Mouse (Mus musculus) MEL (cell line): ENCODE measurements around the gene Acin1.

Experiments used
- CHD1 ChIP-seq: IDR thresholded peaks from 2 replicates; pipeline ENCODE4 v1.6.1; 2012; ENCODE audit warnings: low read depth, mild to moderate bottlenecking, inconsistent platforms, low read length, improper control_type of control experiment
- CTCF ChIP-seq, 3 experiments: IDR thresholded peaks in 2 of 3; conservative IDR thresholded peaks in 1 of 3; 2 replicates each; pipeline ENCODE4 v1.5.1; 2011 to 2012; ENCODE audit warnings: low read length in 3 of 3, low read depth in 2 of 3, mild to moderate bottlenecking in 2 of 3, improper control_type of control experiment in 1 of 3, inconsistent platforms in 1 of 3, mixed read lengths in 1 of 3, moderate library complexity in 1 of 3; ENCODE audit not compliant: control insufficient read depth in 1 of 3, insufficient read depth in 1 of 3, poor library complexity in 1 of 3, severe bottlenecking in 1 of 3
- EP300 ChIP-seq, 2 experiments: IDR thresholded peaks; 2 replicates each; pipeline ENCODE4 v1.6.1; 2011; ENCODE audit warnings: improper control_type of control experiment in 2 of 2, low read length in 2 of 2, low read depth in 1 of 2, mild to moderate bottlenecking in 1 of 2
- GATA1 ChIP-seq: IDR thresholded peaks from 2 replicates; pipeline ENCODE4 v1.6.1; 2011; ENCODE audit warnings: low read depth, low read length, improper control_type of control experiment
- JUND ChIP-seq: IDR thresholded peaks from 2 replicates; pipeline ENCODE4 v1.6.1; 2011; ENCODE audit warnings: low read depth, mild to moderate bottlenecking, improper control_type of control experiment, low read length
- MEF2A ChIP-seq: IDR thresholded peaks from 2 replicates; pipeline ENCODE4 v1.6.1; 2014; ENCODE audit warnings: low read depth, mild to moderate bottlenecking, inconsistent platforms, low read length, improper control_type of control experiment; ENCODE audit not compliant: poor library complexity, insufficient replicate concordance, severe bottlenecking; ENCODE audit errors: extremely low read depth
- MYC ChIP-seq: IDR thresholded peaks from 2 replicates; pipeline ENCODE4 v1.6.1; 2011; ENCODE audit warnings: low read depth, mild to moderate bottlenecking, low read length, improper control_type of control experiment, moderate library complexity
- POLR2A ChIP-seq, 2 experiments: IDR thresholded peaks; 2 replicates each; pipeline ENCODE4 v1.6.1; 2011 to 2012; ENCODE audit warnings: low read length in 2 of 2, mild to moderate bottlenecking in 2 of 2, control low read depth in 1 of 2, improper control_type of control experiment in 1 of 2, low read depth in 1 of 2, moderate library complexity in 1 of 2; ENCODE audit not compliant: control insufficient read depth in 1 of 2, insufficient read depth in 1 of 2, poor library complexity in 1 of 2
- TCF12 ChIP-seq: IDR thresholded peaks from 2 replicates; pipeline ENCODE4 v1.6.1; 2014; ENCODE audit warnings: low read depth, mild to moderate bottlenecking, inconsistent platforms, low read length, improper control_type of control experiment, moderate library complexity
- ZC3H11A ChIP-seq: IDR thresholded peaks from 2 replicates; pipeline ENCODE4 v1.6.1; 2012; ENCODE audit warnings: low read depth, mild to moderate bottlenecking, inconsistent platforms, low read length, improper control_type of control experiment
- ZNF384 ChIP-seq: IDR thresholded peaks from 2 replicates; pipeline ENCODE4 v1.6.1; 2012; ENCODE audit warnings: low read depth, mild to moderate bottlenecking, inconsistent platforms, low read length, improper control_type of control experiment

- no peak for TF ChIP-seq EP300 (IDR thresholded peaks at IDR 0.05; ENCODE audit: low read depth in 1 of 2, low read length in 2 of 2)
- TF ChIP-seq POLR2A (IDR thresholded peaks at IDR 0.05; ENCODE audit: control insufficient read depth in 1 of 2, insufficient read depth in 1 of 2, low read depth in 1 of 2, low read length in 2 of 2, poor library complexity in 1 of 2) = no peak
- TF ChIP-seq CHD1 = no peak
- no peak for TF ChIP-seq CTCF (IDR thresholded peaks at IDR 0.05 in 2 of 3, conservative IDR thresholded peaks at IDR 0.05 in 1 of 3; ENCODE audit: control insufficient read depth in 1 of 3, insufficient read depth in 1 of 3, low read depth in 2 of 3, low read length in 3 of 3, poor library complexity in 1 of 3, severe bottlenecking in 1 of 3)
- TF ChIP-seq JUND = no peak
- TF ChIP-seq TCF12 = no peak
- TF ChIP-seq MEF2A = no peak
- no peak for TF ChIP-seq ZC3H11A
- no peak for TF ChIP-seq MYC
- no peak for TF ChIP-seq GATA1
- TF ChIP-seq ZNF384 = no peak
Measured at GRCm38 (mm10) chr14:54642224-54642944, 44.3 kb downstream of the Acin1 start.
